Mouse (Mus musculus): Measurements from ENCODE around the gene Elfn2. TPM values are rescaled to one million over a fixed set of nuclear protein-coding genes. Genes with fewer than 3 reads are reported as not detected.

Gene Elfn2
- polyA plus RNA-seq, 1 experiment = not detected

DNA sequence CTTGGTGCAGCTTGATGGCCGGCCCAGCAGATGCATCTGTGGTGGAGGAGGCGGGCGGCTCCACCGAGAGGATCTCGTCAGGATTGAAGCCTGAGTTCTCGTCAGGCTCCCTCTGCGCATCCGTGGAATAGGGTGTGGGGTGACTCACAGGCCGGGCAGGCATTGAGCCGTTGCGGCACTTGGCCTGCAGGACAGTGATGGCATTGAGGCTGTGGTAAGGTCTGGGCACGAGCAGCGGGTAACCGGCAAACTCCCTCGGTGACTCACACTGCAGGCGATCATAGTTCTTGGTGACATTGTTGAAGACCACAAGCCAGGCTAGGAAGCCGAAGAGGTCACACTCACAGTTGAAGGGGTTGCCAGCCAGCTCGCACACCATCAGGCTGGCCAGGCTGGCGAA, 45.1 kb downstream of the Elfn2 start:
- H3K4me1 ChIP-seq (ENCODE audit: control insufficient read depth, insufficient read depth, low read length) = no peaks in the 10 kb centered on the region
- no peak overlapping the region for H3K4me3 ChIP-seq (ENCODE audit: insufficient read depth, low read length)
- no peak for TF ChIP-seq POLR2A (IDR thresholded peaks at IDR 0.05; ENCODE audit: low read depth, low read length)
- no peak for TF ChIP-seq CTCF (IDR thresholded peaks at IDR 0.05; ENCODE audit: borderline replicate concordance, insufficient read depth, low read length)
- H3K27ac ChIP-seq (ENCODE audit: insufficient read depth, low read length) = no peak overlapping the region

DNA sequence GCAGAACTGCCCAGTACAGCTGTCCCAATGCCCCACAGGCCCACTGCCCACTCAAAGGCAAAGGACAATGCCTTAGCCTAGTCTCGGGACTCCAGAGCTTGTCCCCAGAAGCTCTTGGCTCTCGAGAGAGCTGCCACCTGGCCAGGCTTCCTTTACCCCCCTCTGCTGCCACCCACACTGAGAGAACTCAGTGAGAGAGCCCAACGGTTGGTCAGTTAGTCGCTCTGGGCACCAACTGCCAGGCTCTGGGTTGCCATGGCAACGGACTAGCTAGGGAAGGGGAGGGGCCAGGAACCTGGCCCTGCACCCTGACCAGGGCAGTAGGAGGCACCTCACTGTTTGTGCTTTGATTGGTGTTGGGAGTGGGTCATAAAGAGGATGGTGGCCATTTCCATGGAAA, 48.2 kb downstream of the Elfn2 start:
- TF ChIP-seq POLR2A (IDR thresholded peaks at IDR 0.05; ENCODE audit: low read depth, low read length) = no peak
- TF ChIP-seq CTCF (IDR thresholded peaks at IDR 0.05; ENCODE audit: borderline replicate concordance, insufficient read depth, low read length) = no peak
- H3K4me3 ChIP-seq (ENCODE audit: insufficient read depth, low read length) = no peak overlapping the region
- H3K4me1 ChIP-seq (ENCODE audit: control insufficient read depth, insufficient read depth, low read length) = no peaks in the 10 kb centered on the region
- H3K27ac ChIP-seq (ENCODE audit: insufficient read depth, low read length) = no peak overlapping the region

DNA sequence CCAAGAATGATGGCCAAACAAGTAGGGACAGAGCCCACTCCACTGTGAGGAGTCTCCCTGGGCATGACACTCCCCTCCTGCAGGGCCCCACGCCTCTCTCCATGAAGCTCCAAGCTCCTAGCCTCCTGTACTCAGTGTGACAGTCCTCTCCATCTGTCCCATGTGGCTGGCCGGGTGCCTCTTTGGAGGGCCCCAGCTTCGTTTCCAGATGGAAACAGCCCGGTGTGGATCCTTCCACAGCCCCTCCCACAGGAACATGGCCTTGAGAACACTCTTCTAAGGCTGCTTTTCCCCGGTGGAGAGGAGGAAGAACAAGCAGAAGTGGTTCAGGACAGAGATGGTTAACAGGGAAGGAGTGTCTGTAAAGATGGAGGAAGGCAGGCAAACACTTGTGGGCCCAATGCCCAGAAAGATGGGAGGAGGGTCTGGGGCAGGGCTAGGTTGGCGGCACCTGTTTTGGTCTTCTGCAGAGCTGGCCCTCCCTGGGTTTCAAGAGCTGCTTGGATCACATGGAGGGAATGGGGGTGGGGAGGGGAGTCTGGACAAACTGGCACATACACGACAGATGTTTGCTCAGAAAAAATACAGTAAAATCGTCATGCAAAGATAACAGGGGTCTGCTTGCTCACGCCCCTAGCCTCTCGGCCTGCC, 49.2 kb downstream of the Elfn2 start:
- no peak overlapping the region for H3K4me3 ChIP-seq (ENCODE audit: insufficient read depth, low read length)
- no peak for TF ChIP-seq CTCF (IDR thresholded peaks at IDR 0.05; ENCODE audit: borderline replicate concordance, insufficient read depth, low read length)
- no peak for TF ChIP-seq POLR2A (IDR thresholded peaks at IDR 0.05; ENCODE audit: low read depth, low read length)
- H3K27ac ChIP-seq (ENCODE audit: insufficient read depth, low read length) = no peak overlapping the region
- H3K4me1 ChIP-seq (ENCODE audit: control insufficient read depth, insufficient read depth, low read length) = no peaks in the 10 kb centered on the region

DNA sequence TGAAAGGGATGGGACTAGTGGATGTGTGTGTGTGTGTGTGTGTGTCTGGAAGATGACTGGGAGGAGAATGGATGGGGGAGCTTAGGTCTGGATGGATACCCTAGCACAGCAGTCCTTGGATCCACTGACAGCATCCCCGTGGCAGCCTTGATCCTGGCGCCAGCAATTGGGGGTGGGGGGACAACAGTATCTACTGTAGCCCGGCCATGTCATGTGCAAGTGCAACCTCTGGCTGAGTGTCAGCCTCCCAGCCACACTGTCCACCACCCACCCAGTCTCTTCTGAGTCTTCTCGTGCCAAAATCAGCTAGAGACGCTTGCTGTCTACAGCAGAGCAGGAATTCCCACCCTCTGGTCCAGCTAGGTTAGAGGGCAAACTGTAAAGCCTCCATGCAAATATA, 54.3 kb downstream of the Elfn2 start:
- no peak overlapping the region for H3K27ac ChIP-seq (ENCODE audit: insufficient read depth, low read length)
- no peak overlapping the region for H3K4me3 ChIP-seq (ENCODE audit: insufficient read depth, low read length)
- TF ChIP-seq CTCF (IDR thresholded peaks at IDR 0.05; ENCODE audit: borderline replicate concordance, insufficient read depth, low read length) = no peak
- no peaks in the 10 kb centered on the region for H3K4me1 ChIP-seq (ENCODE audit: control insufficient read depth, insufficient read depth, low read length)

DNA sequence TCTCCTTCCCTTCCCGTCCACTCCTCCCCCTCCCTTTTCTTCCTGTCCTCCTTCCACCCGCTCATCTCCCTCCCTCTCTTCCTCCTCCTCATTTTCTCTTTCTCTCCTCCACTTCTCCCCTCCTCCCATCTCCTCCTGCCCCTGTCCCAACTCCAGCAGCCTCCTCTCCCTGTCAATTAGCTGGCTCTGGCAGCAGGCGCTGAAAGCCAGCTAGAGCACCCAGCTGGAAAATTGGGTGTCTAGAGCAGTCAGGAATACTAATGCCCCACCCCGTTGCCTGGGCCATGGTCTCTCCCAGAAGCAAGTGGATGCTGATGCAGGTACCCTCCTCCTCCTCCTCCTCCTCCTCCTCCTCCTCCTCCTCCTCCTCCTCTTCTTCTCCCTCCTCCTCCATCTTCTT, 67.4 kb downstream of the Elfn2 start:
- no peak for TF ChIP-seq CTCF (IDR thresholded peaks at IDR 0.05; ENCODE audit: borderline replicate concordance, insufficient read depth, low read length)
- no peak for TF ChIP-seq POLR2A (IDR thresholded peaks at IDR 0.05; ENCODE audit: low read depth, low read length)

DNA sequence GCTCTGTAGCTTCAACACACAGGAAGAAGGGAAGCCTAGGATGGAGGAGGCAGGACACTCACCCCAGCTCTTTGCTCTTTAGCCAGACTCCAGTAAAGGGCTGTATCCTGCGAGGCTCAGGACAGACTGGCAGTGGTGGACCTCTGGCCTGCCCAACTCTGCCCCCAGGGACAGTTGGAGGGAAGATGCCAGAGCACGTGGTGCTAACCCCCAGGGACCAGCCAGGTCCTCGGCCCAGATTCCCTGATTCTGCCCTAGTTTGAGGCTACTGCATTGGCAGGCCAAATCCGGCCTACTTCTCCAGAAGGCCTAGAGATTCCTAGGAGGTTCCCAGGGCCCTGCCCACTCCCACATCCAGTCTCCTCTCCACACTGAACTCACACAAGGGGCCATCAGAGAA, 70.8 kb downstream of the Elfn2 start:
- TF ChIP-seq POLR2A (IDR thresholded peaks at IDR 0.05; ENCODE audit: low read depth, low read length) = no peak
- no peak for TF ChIP-seq CTCF (IDR thresholded peaks at IDR 0.05; ENCODE audit: borderline replicate concordance, insufficient read depth, low read length)
- Histone ChIP-seq H3K4me1 (ENCODE audit: control insufficient read depth, insufficient read depth, low read length) (no peaks in the 10 kb centered on the region), H3K27ac (ENCODE audit: insufficient read depth, low read length) (no peak overlapping the region), H3K4me3 (ENCODE audit: insufficient read depth, low read length) (no peak overlapping the region)

More for the DNA sequence above, 67.4 kb downstream of the Elfn2 start:
- Histone ChIP-seq H3K27ac (ENCODE audit: insufficient read depth, low read length) (no peak overlapping the region), H3K4me1 (ENCODE audit: control insufficient read depth, insufficient read depth, low read length) (no peaks in the 10 kb centered on the region), H3K4me3 (ENCODE audit: insufficient read depth, low read length) (no peak overlapping the region)

DNA sequence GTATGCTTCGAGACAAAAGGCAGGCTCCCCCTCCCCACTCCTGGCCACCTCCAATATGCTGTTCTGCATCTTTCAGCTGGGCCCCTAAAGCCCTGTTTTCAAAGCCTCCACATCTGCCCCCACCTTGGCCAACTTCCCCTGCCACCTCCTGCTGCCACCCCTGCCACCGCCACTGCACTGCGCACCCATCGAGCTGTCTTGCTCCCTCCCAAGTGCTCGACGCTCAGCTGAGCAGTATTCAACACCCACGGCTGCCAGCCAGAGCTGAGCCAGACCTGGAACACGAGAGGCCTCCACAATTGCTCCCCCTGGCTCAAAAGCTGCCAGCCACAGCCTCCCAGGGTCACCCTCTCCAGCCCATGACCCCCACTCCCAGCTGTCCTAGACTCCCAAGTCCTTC, 74.0 kb downstream of the Elfn2 start:
- TF ChIP-seq POLR2A (IDR thresholded peaks at IDR 0.05; ENCODE audit: low read depth, low read length) = no peak
- TF ChIP-seq CTCF (IDR thresholded peaks at IDR 0.05; ENCODE audit: borderline replicate concordance, insufficient read depth, low read length) = no peak
- H3K4me3 ChIP-seq (ENCODE audit: insufficient read depth, low read length) = no peak overlapping the region
- H3K4me1 ChIP-seq (ENCODE audit: control insufficient read depth, insufficient read depth, low read length) = no peaks in the 10 kb centered on the region
- H3K27ac ChIP-seq (ENCODE audit: insufficient read depth, low read length) = no peak overlapping the region

DNA sequence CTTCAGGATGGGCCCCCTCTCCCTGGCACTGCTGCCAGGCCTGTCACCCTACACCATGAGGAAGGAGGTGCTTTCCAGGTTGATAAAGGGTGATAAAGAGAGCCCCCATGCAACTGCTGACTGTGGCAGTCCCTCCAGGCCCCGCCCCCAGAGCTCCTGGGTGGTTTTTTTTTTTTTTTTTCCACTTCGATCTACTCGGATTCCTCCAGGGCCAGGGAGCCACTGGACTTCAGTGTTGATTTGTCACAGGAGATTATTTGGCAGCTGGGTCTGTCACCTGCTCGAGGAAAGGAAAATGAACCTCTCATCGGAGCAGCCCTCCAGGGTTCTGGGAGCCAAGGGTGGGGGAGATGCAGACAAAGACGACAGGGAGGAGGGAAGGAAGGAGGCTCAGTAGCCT, 74.9 kb downstream of the Elfn2 start:
- H3K27ac ChIP-seq (ENCODE audit: insufficient read depth, low read length) = no peak overlapping the region
- no peak overlapping the region for H3K4me3 ChIP-seq (ENCODE audit: insufficient read depth, low read length)
- H3K4me1 ChIP-seq (ENCODE audit: control insufficient read depth, insufficient read depth, low read length) = no peaks in the 10 kb centered on the region
- TF ChIP-seq CTCF (IDR thresholded peaks at IDR 0.05; ENCODE audit: borderline replicate concordance, insufficient read depth, low read length) (no peak), POLR2A (IDR thresholded peaks at IDR 0.05; ENCODE audit: low read depth, low read length) (no peak)

DNA sequence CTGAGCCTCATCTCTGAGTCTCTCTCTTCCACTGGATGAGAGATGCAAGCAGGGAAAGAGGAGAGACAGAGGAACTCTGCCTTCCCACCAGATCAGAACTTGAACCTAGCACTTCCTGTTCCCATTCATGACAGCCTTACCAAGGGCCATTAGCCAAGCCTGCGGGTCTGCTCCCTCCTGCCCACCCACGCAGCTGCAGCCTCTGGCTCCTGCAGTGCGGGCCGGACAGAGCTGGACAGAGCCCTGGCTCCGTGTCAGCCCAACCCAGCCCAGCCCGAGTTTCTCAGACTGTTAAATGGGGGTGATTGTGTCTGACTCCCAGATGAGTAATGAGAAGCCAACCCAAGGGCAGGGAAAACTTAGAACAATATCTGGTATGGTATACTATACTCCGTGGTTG, 83.3 kb downstream of the Elfn2 start:
- H3K27ac ChIP-seq (ENCODE audit: insufficient read depth, low read length) = peak overlapping the region; percentile 7; the same call in 1 of the 2 replicates
- peaks cover 11% of the 10 kb centered on the region; the same call in 1 of the 2 replicates for H3K4me1 ChIP-seq (ENCODE audit: control insufficient read depth, insufficient read depth, low read length)
- H3K4me3 ChIP-seq (ENCODE audit: insufficient read depth, low read length) = no peak overlapping the region
- TF ChIP-seq CTCF (IDR thresholded peaks at IDR 0.05; ENCODE audit: borderline replicate concordance, insufficient read depth, low read length) = no peak
- TF ChIP-seq POLR2A (IDR thresholded peaks at IDR 0.05; ENCODE audit: low read depth, low read length) = no peak

DNA sequence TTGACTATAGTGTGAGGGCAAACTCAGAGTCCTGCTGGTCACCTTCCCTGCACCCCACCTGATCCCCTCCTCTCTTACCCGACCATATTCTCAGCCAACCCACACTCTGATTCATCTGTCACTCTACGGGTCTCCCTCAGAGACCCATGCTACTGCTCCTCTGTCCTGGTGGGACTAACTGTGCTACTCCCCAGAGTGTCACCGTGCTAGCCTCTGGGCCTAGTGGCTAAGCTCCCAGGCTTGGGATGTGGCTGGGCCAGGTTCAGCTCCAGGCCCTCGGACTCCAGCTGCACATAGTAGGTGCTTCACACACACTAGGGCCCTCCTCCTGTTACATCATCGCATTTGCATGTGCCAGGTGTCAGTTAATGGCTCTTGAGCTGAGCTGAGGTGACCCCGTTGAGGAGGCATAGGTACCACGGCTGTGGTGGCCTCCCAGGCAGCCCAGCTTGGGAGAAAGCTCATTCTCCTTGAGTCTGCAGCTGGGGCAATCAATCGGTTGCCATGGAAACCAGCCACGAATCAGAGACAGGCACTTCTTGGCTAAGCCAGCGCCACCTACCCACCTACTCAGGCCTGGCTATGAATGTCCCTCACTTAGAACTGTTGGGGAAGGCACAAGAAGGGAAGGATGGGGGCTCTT, 84.4 kb downstream of the Elfn2 start:
- TF ChIP-seq CTCF (IDR thresholded peaks at IDR 0.05; ENCODE audit: borderline replicate concordance, insufficient read depth, low read length) (no peak), POLR2A (IDR thresholded peaks at IDR 0.05; ENCODE audit: low read depth, low read length) (no peak)

More for the DNA sequence above, 84.4 kb downstream of the Elfn2 start:
- H3K4me1 ChIP-seq (ENCODE audit: control insufficient read depth, insufficient read depth, low read length) = peaks cover 11% of the 10 kb centered on the region; the same call in 1 of the 2 replicates
- H3K4me3 ChIP-seq (ENCODE audit: insufficient read depth, low read length) = no peak overlapping the region
- H3K27ac ChIP-seq (ENCODE audit: insufficient read depth, low read length) = no peak overlapping the region

Measured in embryonic fibroblast, embryonic 13.5 days (primary cell).